In the genomic region with DNA sequence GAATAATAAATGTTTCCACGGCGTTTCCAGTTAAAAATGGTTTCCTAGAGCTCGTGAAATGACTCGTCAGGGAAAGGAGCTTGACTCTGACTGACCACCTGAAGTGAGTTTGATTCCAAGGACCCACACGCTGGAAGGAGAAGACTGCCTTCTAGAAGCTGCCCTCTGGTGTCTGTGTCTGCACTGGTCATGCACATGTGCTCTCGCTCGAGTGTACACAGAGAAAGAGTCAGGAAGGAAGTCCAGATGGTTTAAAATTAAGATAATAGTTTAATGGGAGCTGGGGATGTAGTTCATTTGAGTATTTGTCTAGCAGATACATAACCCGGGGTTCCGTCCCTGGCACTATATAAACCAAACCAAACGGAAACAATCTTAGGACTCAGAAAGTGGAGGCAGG, we compare ENCODE assay signal across 8 mouse cellular contexts. TPM values are rescaled to one million over a fixed set of nuclear protein-coding genes. Genes with fewer than 3 reads are reported as not detected.
DNase-seq lines count a peak whose midpoint lies in the region; ATAC-seq and TF ChIP-seq lines count a peak whose summit lies in the region.

No protein-coding gene starts in this region.

- H3K9me3 ChIP-seq in erythroblast, embryonic 14.5 days (ENCODE audit: control insufficient read depth, low read length): no peaks in the 10 kb centered on the region
- no peaks in the 10 kb centered on the region for H3K9me3 ChIP-seq in lung, embryonic 14.5 days (ENCODE audit: low read depth, low read length)

- 66% methylated on average over 10 of the region's 10 CpGs for WGBS in lung, embryonic 14.5 days

- peaks cover 38% of the 10 kb centered on the region for H3K36me3 ChIP-seq in erythroblast, embryonic 14.5 days (ENCODE audit: control insufficient read depth)
- H3K36me3 ChIP-seq in lung, embryonic 14.5 days (ENCODE audit: insufficient read depth): peaks cover 28% of the 10 kb centered on the region
- H3K36me3 ChIP-seq in myocyte (ENCODE audit: control insufficient read depth, insufficient read depth): peaks cover 7% of the 10 kb centered on the region

- peak; percentile 24; the same call in 1 of the 2 replicates for TF ChIP-seq CTCF in lung, embryonic 14.5 days (IDR thresholded peaks at IDR 0.05; ENCODE audit: low read depth)
- TF ChIP-seq CTCF in left cerebral cortex, adult 2 months (IDR thresholded peaks at IDR 0.05): no peak; the same call in 1 of the 2 replicates

- H3K27me3 ChIP-seq in erythroblast, embryonic 14.5 days (ENCODE audit: control insufficient read depth): no peaks in the 10 kb centered on the region
- no peaks in the 10 kb centered on the region for H3K27me3 ChIP-seq in lung, embryonic 14.5 days (ENCODE audit: insufficient read depth, low read length)
- H3K27me3 ChIP-seq in myocyte (ENCODE audit: control insufficient read depth, insufficient read depth, insufficient read length): no peaks in the 10 kb centered on the region

- no peak overlapping the region for H3K9ac ChIP-seq in lung, embryonic 14.5 days

- intact Hi-C loops in left cerebral cortex, adult 2 months (cut with DNase I): loop anchor here (5.0 kb wide), 1 partner anchor 36 kb away; no protein-coding TSS in a partner anchor

- H3ac ChIP-seq in myocyte (ENCODE audit: control insufficient read depth, insufficient read length): no peak overlapping the region

- peak overlapping the region; percentile 73 for H3K4me3 ChIP-seq in erythroblast, embryonic 14.5 days (replicated peaks)
- peak overlapping the region; percentile 83; the same call in 1 of the 2 replicates for H3K4me3 ChIP-seq in lung, embryonic 14.5 days (ENCODE audit: low read depth, low read length)
- H3K4me3 ChIP-seq in myocyte: peak overlapping the region; percentile 89
- H3K4me3 ChIP-seq in left cerebral cortex, adult 2 months: no peak overlapping the region

- peaks cover 20% of the 10 kb centered on the region for H3K79me2 ChIP-seq in myocyte (ENCODE audit: control insufficient read depth, insufficient read depth)

- no peak overlapping the region for H3K27ac ChIP-seq in lung, embryonic 14.5 days (ENCODE audit: low read depth)
- no peak overlapping the region for H3K27ac ChIP-seq in left cerebral cortex, adult 2 months

- peaks cover 49% of the 10 kb centered on the region for H3K4me1 ChIP-seq in erythroblast, embryonic 14.5 days (ENCODE audit: control insufficient read depth)
- 0 out of 2 replicates have a peak, but pooled peaks cover 4% of the 10 kb centered on the region for H3K4me1 ChIP-seq in lung, embryonic 14.5 days (ENCODE audit: insufficient read depth)

- no peak for TF ChIP-seq POLR2A in myocyte (IDR thresholded peaks at IDR 0.05; ENCODE audit: insufficient read length, low read depth)

- DNase-seq in lung, embryonic 14.5 days: peak; percentile 42
- no peak for DNase-seq in lung, adult 18-20 months
- no peak for DNase-seq in left cerebral cortex, adult 2 months (ENCODE audit: extremely low spot score in 1 of 2, low spot score in 2 of 2)
- no peak for DNase-seq in ovary, postnatal 10 days (ENCODE audit: low spot score)

- H3K4me2 ChIP-seq in lung, embryonic 14.5 days: peak overlapping the region; percentile 84; the same call in 1 of the 2 replicates
- peak overlapping the region; percentile 98 for H3K4me2 ChIP-seq in myocyte (ENCODE audit: low read depth)

- no peak for ATAC-seq in erythroblast, adult 5-6 weeks (replicated peaks; ENCODE audit: low FRiP score, poor library complexity, severe bottlenecking)
- ATAC-seq in lung, embryonic 14.5 days (ENCODE audit: insufficient read depth): no peak
- peak; percentile 20 to 40; a peak in 3 of 4 replicates for ATAC-seq in hematopoietic stem cell, adult 5-6 weeks (replicated peaks in 1 of 2; ENCODE audit: insufficient read depth in 1 of 2, low FRiP score in 2 of 2, low TSS enrichment in 1 of 2, low read depth in 1 of 2, poor library complexity in 2 of 2, severe bottlenecking in 2 of 2)

TF ChIP-seq in myocyte, 11 proteins besides CTCF, POLR2A, EP300 and RAD21:
- TF ChIP-seq E2F4 (IDR thresholded peaks at IDR 0.05; ENCODE audit: insufficient read depth): no peak
- peak; percentile 11 for TF ChIP-seq POLR2AphosphoS2 (IDR thresholded peaks at IDR 0.05; ENCODE audit: insufficient read length, low read depth)

RNA-seq across cellular contexts. Expression of a gene that starts 1.0 kb away (rescaled TPM):
- polyA plus RNA-seq in erythroblast, embryonic 14.5 days (2012): 0.34 and 0.52 TPM in 2 replicates
- 0.84 and 8.3 TPM in 2 replicates for total RNA-seq in erythroblast, adult 5-6 weeks (2015; ENCODE audit: low replicate concordance)
- total RNA-seq in erythroblast, adult 5-6 weeks (2017; ENCODE audit: low replicate concordance): 0.56 and 1.4 TPM in 2 replicates
- polyA plus RNA-seq in lung, embryonic 14.5 days (2014; fragmentation: Nextera tagmentation; extraction: Ambion mirVana): 11.2 and 11.8 TPM in 2 replicates
- 1.8 and 5.8 TPM in 2 replicates for total RNA-seq in hematopoietic stem cell, adult 5-6 weeks (2017)
- polyA plus RNA-seq in myocyte (2012; fragmentation: generic; extraction: Trizol): 7.6 TPM
- total RNA-seq in left cerebral cortex, adult 2 months (2021): 10 to 100 TPM; 31.5 to 33.2 TPM

RNA-seq across cellular contexts. Expression of a gene that starts 10.4 kb away (rescaled TPM):
- 326 and 442 TPM in 2 replicates for polyA plus RNA-seq in erythroblast, embryonic 14.5 days (2012)
- total RNA-seq in erythroblast, adult 5-6 weeks (2015; ENCODE audit: low replicate concordance): 4,143 and 4,236 TPM in 2 replicates
- 1,451 and 2,396 TPM in 2 replicates for total RNA-seq in erythroblast, adult 5-6 weeks (2017; ENCODE audit: low replicate concordance)
- polyA plus RNA-seq in lung, embryonic 14.5 days (2014; fragmentation: Nextera tagmentation; extraction: Ambion mirVana): 16,801 and 17,929 TPM in 2 replicates
- total RNA-seq in hematopoietic stem cell, adult 5-6 weeks (2017): 2,681 and 4,323 TPM in 2 replicates
- polyA plus RNA-seq in myocyte (2012; fragmentation: generic; extraction: Trizol): 2,198 TPM
- total RNA-seq in left cerebral cortex, adult 2 months (2021): 1,000 to 10,000 TPM; 2,227 to 2,233 TPM

Comparison
In these comparisons a context has a peak if more than half of its experiments do, and no peak if none do; other contexts are left out.
1. ATAC-seq: peak in hematopoietic stem cell, adult 5-6 weeks (2 of 2); none in erythroblast, adult 5-6 weeks (single experiment) and lung, embryonic 14.5 days (single experiment).